Mouse (Mus musculus): Measurements from ENCODE around the gene P2ry12. TPM values are rescaled to one million over a fixed set of nuclear protein-coding genes. Genes with fewer than 3 reads are reported as not detected.

Gene P2ry12
- polyA plus RNA-seq, 1 experiment, result 38.6 TPM

- no peak for TF ChIP-seq POLR2A (IDR thresholded peaks at IDR 0.05; ENCODE audit: borderline replicate concordance, low read depth, low read length)
- TF ChIP-seq CTCF (IDR thresholded peaks at IDR 0.05; ENCODE audit: low read depth, low read length), result no peak
- Histone ChIP-seq H3K27ac (ENCODE audit: insufficient read depth, low read depth, low read length) (no peak overlapping the region), H3K4me3 (ENCODE audit: insufficient read depth, low read length) (no peak overlapping the region), H3K4me1 (ENCODE audit: control insufficient read depth, insufficient read depth, low read length) (peaks cover 4% of the 10 kb centered on the region; the same call in 1 of the 2 replicates)
These were observed 92.6 kb downstream of the P2ry12 start for GRCm38 (mm10) chr3:59169921-59170627.

- Histone ChIP-seq H3K4me3 (ENCODE audit: insufficient read depth, low read length) (no peak overlapping the region), H3K4me1 (ENCODE audit: control insufficient read depth, insufficient read depth, low read length) (peaks cover 4% of the 10 kb centered on the region; the same call in 1 of the 2 replicates), H3K27ac (ENCODE audit: insufficient read depth, low read depth, low read length) (no peak overlapping the region)
- no peak for TF ChIP-seq CTCF (IDR thresholded peaks at IDR 0.05; ENCODE audit: low read depth, low read length)
- TF ChIP-seq POLR2A (IDR thresholded peaks at IDR 0.05; ENCODE audit: borderline replicate concordance, low read depth, low read length), result no peak
These were observed 93.5 kb downstream of the P2ry12 start for GRCm38 (mm10) chr3:59169215-59169614.

GRCm38 (mm10) chr3:59168476-59168875 is 94.2 kb downstream of the P2ry12 start:
- Histone ChIP-seq H3K4me1 (ENCODE audit: control insufficient read depth, insufficient read depth, low read length) (peaks cover 4% of the 10 kb centered on the region; the same call in 1 of the 2 replicates), H3K27ac (ENCODE audit: insufficient read depth, low read depth, low read length) (no peak overlapping the region), H3K4me3 (ENCODE audit: insufficient read depth, low read length) (no peak overlapping the region)
- TF ChIP-seq POLR2A (IDR thresholded peaks at IDR 0.05; ENCODE audit: borderline replicate concordance, low read depth, low read length) (no peak), CTCF (IDR thresholded peaks at IDR 0.05; ENCODE audit: low read depth, low read length) (no peak)

GRCm38 (mm10) chr3:59167417-59168054 is 95.1 kb downstream of the P2ry12 start:
- peaks cover 4% of the 10 kb centered on the region; the same call in 1 of the 2 replicates for H3K4me1 ChIP-seq (ENCODE audit: control insufficient read depth, insufficient read depth, low read length)
- no peak for TF ChIP-seq CTCF (IDR thresholded peaks at IDR 0.05; ENCODE audit: low read depth, low read length)
- TF ChIP-seq POLR2A (IDR thresholded peaks at IDR 0.05; ENCODE audit: borderline replicate concordance, low read depth, low read length), result no peak

More at GRCm38 (mm10) chr3:59167417-59168054, 95.1 kb downstream of the P2ry12 start:
- H3K4me3 ChIP-seq (ENCODE audit: insufficient read depth, low read length), result no peak overlapping the region
- H3K27ac ChIP-seq (ENCODE audit: insufficient read depth, low read depth, low read length), result no peak overlapping the region

Other genes with a start within 250 kb of the P2ry12 start
- 0.98 and 1.1 TPM in 2 replicates for gene Gpr171, start 161.1 kb downstream of the P2ry12 start, polyA plus RNA-seq (2012; ENCODE audit: insufficient read depth, insufficient read length, missing spikeins)
- gene P2ry14, start 109.3 kb downstream of the P2ry12 start, polyA plus RNA-seq (2012; ENCODE audit: insufficient read depth, insufficient read length, missing spikeins), result 65.5 and 75.6 TPM in 2 replicates
- gene Gpr87, start 67.8 kb downstream of the P2ry12 start, polyA plus RNA-seq (2012; ENCODE audit: insufficient read depth, insufficient read length, missing spikeins), result not detected in 2 replicates
- gene P2ry13, start 52.0 kb downstream of the P2ry12 start, polyA plus RNA-seq (2012; ENCODE audit: insufficient read depth, insufficient read length, missing spikeins), result 18.7 and 21.0 TPM in 2 replicates
- not detected in 2 replicates for gene Igsf10, start 81.5 kb upstream of the P2ry12 start, polyA plus RNA-seq (2012; ENCODE audit: insufficient read depth, insufficient read length, missing spikeins)

Measured in bone marrow macrophage, adult 2 months (primary cell).